Comparison of ENCODE assay signal across 23 mouse cellular contexts in the genomic region with DNA sequence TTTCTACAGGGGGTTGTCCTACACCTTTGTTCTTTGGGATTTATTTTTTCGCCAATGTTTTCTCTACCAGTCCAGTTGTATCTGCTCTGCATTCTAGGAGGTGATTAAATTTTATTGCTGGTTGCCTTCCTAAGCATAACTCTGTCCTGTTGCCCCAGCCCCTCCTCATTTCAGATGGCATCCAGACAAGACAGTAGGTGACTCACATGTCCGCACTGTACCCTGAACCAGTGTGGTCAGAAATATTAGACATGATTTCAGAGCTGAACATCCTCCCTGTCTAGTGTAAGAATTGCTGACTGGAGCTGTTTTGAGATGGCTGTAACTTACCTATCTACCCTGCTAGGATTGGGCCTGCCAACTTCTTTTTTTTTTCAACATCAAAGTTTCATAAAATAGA.
"Had no signal": no experiment of that assay in that cellular context is flagged by ENCODE, and none has a peak within 500 bp of the region (broad histone marks: within the 10 kb centered on the region; RNA-seq: fewer than 3 reads in every experiment).

No protein-coding gene starts in this region.

- H3K27ac ChIP-seq: heart, adult 2 months; heart, embryonic 13.5 days; heart, embryonic 15.5 days; kidney, embryonic 15.5 days; kidney, postnatal 0 days; limb, embryonic 13.5 days; limb, embryonic 15.5 days had no signal

- H3K9ac ChIP-seq: heart, embryonic 13.5 days; heart, embryonic 15.5 days; hindbrain, embryonic 15.5 days; kidney, embryonic 15.5 days; limb, embryonic 13.5 days; limb, embryonic 15.5 days had no signal

- H3K4me2 ChIP-seq: heart, embryonic 11.5 days; heart, embryonic 13.5 days; heart, embryonic 15.5 days; hindbrain, embryonic 15.5 days; kidney, embryonic 15.5 days; limb, embryonic 15.5 days had no signal

- H3K4me3 ChIP-seq: heart, adult 2 months; heart, embryonic 13.5 days; heart, embryonic 15.5 days; hindbrain, embryonic 15.5 days; kidney, embryonic 15.5 days; limb, embryonic 13.5 days; limb, embryonic 15.5 days had no signal

- H3K36me3 ChIP-seq: heart, embryonic 15.5 days; hindbrain, embryonic 15.5 days; limb, embryonic 13.5 days; limb, embryonic 15.5 days had no signal

- ATAC-seq: hindbrain, postnatal 0 days; intestine, embryonic 16.5 days had no signal

- DNase-seq: gastrocnemius, postnatal 14 days; gastrocnemius, postnatal 36 days; heart, adult 2 months; heart, postnatal 14 days; heart, postnatal 36 days; kidney, adult 11 months; kidney, adult 2 months; kidney, adult 9 months; kidney, postnatal 14 days; kidney, postnatal 36 days; layer of hippocampus, adult 9-11 months; layer of hippocampus, postnatal 36 days; left cerebral cortex, postnatal 4 days had no signal

- H3K27me3 ChIP-seq: heart, embryonic 13.5 days; heart, embryonic 15.5 days; hindbrain, embryonic 15.5 days; kidney, embryonic 15.5 days; limb, embryonic 13.5 days; limb, embryonic 15.5 days had no signal

- H3K9me3 ChIP-seq: heart, embryonic 13.5 days; heart, embryonic 15.5 days; hindbrain, embryonic 15.5 days; kidney, embryonic 15.5 days; limb, embryonic 13.5 days; limb, embryonic 15.5 days had no signal
